Mouse (Mus musculus): Measurements from ENCODE around the gene Plcb2.

DNA sequence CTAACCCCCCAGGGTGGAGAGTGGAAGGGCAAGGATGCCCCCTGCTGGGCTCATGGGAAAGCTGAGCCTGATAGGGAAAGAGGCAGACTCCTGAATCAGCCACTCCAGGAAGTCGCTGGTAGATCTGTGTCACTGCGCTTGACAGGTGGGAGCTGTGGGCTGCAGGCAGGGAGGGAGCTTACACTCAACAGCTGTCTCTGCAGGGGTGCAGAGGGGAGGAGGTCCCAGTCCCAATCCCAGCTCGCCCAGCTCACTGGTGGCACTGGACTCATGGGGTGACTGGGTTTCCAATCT, 2.3 kb upstream of the Plcb2 start:
- TF ChIP-seq CTCF (IDR thresholded peaks at IDR 0.05; ENCODE audit: low read depth) (peak; percentile 96), EP300 (IDR thresholded peaks at IDR 0.05; ENCODE audit: low read depth) (no peak)

Data from heart, postnatal 0 days (tissue).